Mouse (Mus musculus) liver, embryonic 14.5 days (tissue): ENCODE measurements around the gene Tmprss6. TPM values are rescaled to one million over a fixed set of nuclear protein-coding genes. Genes with fewer than 3 reads are reported as not detected.

Source experiments
- ATAC-seq: fragments of 200-750 bp; cut with Nextera tagmentation; 2 replicates; pipeline ENCODE4 v1.8.0; 2017; ENCODE audit warnings: moderate number of reproducible peaks, mild to moderate bottlenecking, moderate library complexity; ENCODE audit not compliant: insufficient read depth
- DNase-seq, 3 experiments: peaks; one replicate each; pipeline ENCODE4 v3.0.0-alpha.2; 2012 to 2013; ENCODE audit warnings: low read depth in 3 of 3, low spot score in 3 of 3
- H3K27ac ChIP-seq: fragments of 300-500 bp; sonication (generic); 2 replicates; pipeline ENCODE4 v1.5.1; 2014; ENCODE audit warnings: moderate library complexity, mild to moderate bottlenecking, control low read depth, inconsistent platforms
- H3K27me3 ChIP-seq: fragments of 300-500 bp; sonication (generic); 2 replicates; pipeline ENCODE4 v1.6.1; 2014; ENCODE audit warnings: mild to moderate bottlenecking, low read length, moderate library complexity; ENCODE audit not compliant: control insufficient read depth, insufficient read depth
- H3K36me3 ChIP-seq: fragments of 300-500 bp; sonication (generic); replicated peaks from 2 replicates; pipeline ENCODE4 v1.6.1; 2014; ENCODE audit warnings: low read depth; ENCODE audit not compliant: control insufficient read depth, insufficient read depth
- H3K4me1 ChIP-seq, 2 experiments: fragments of 200-500 bp in 1 of 2; fragments of 300-500 bp in 1 of 2; sonication (generic) in 1 of 2; replicated peaks; 2 replicates each; pipeline ENCODE4 v1.6.1; 2012 to 2014; ENCODE audit warnings: antibody characterized with exemption in 1 of 2, inconsistent platforms in 1 of 2, low read length in 1 of 2; ENCODE audit not compliant: control insufficient read depth in 2 of 2, insufficient read depth in 2 of 2
- H3K4me2 ChIP-seq: fragments of 300-500 bp; sonication (generic); 2 replicates; pipeline ENCODE4 v1.6.1; 2014; ENCODE audit warnings: low read depth, mild to moderate bottlenecking, control low read depth, moderate library complexity
- H3K4me3 ChIP-seq, 2 experiments: fragments of 200-500 bp in 1 of 2; fragments of 300-500 bp in 1 of 2; sonication (generic) in 1 of 2; 2 replicates each; pipeline ENCODE4 v1.5.1; 2012 to 2014; ENCODE audit warnings: low read depth in 2 of 2, low read length in 2 of 2, mild to moderate bottlenecking in 2 of 2, control low read depth in 1 of 2, inconsistent platforms in 1 of 2, moderate library complexity in 1 of 2; ENCODE audit not compliant: insufficient read depth in 1 of 2
- H3K9ac ChIP-seq: fragments of 300-500 bp; sonication (generic); replicated peaks from 2 replicates; pipeline ENCODE4 v1.6.1; 2014; ENCODE audit warnings: mild to moderate bottlenecking, control low read depth, moderate library complexity
- H3K9me3 ChIP-seq: fragments of 300-500 bp; sonication (generic); 2 replicates; pipeline ENCODE4 v1.6.1; 2016; ENCODE audit warnings: low read length, mixed read lengths; ENCODE audit not compliant: control insufficient read depth
- CTCF ChIP-seq: IDR thresholded peaks from 2 replicates; pipeline ENCODE4 v1.5.1; 2016; ENCODE audit warnings: antibody characterized with exemption, low read depth, control low read depth
- EP300 ChIP-seq: IDR thresholded peaks from 2 replicates; pipeline ENCODE4 v1.6.1; 2016; ENCODE audit warnings: antibody characterized with exemption, low read depth
- WGBS: fragments of 180-500 bp; shearing (Covaris S2); extraction: QIAGEN DNeasy Blood & Tissue Kit; methylation state at CpG from one replicate; pipeline ENCODE4 v1.1.7; 2014; ENCODE audit not compliant: insufficient replicate concordance; 5-methylcytosine and 5-hydroxymethylcytosine counted together
- polyA plus RNA-seq, 2 experiments: library from polyadenylated mRNA; depleted of rRNA in 1 of 2; stranded (reverse) in 1 of 2; unstranded in 1 of 2; fragments of >200 nt; fragmentation: Nextera tagmentation in 1 of 2; extraction: Ambion mirVana in 1 of 2; gene quantifications; 2 replicates each; pipeline versions ENCODE4 v1.2.1 to v1.2.3; 2012 to 2014

Gene Tmprss6
- polyA plus RNA-seq, 2 experiments: 9.8 to 11.9 TPM

DNA sequence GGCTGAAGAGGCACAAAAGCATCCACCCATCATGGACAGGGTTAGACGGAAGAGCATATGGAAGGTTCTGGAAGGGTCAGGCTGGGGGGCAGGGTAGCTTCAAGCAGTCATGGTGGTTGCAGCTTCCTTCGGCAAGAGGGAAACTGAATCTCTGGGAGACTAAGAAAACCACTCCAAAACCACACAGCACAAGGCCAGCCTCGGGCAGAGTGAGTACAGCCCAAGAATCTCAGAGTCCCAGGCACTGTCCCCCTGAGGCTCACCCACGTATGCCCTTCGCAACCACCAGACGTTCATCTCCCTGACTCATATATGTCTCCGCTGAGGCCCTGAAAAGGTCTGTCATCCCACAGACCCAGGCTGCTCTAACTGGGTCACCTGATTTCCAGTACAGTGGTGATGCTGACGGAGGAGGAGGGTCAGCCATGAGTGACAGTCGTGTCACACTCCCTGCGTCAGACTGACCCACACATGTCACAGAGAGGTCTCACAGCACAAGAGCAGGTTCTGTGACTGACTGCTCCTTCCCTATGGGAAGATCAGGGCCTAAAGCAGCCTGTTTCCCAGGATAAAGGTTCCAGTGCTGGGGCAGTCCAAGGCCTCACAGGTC, 25.1 kb upstream of the Tmprss6 start:
- 60% methylated on average over 10 of the region's 10 CpGs for WGBS

DNA sequence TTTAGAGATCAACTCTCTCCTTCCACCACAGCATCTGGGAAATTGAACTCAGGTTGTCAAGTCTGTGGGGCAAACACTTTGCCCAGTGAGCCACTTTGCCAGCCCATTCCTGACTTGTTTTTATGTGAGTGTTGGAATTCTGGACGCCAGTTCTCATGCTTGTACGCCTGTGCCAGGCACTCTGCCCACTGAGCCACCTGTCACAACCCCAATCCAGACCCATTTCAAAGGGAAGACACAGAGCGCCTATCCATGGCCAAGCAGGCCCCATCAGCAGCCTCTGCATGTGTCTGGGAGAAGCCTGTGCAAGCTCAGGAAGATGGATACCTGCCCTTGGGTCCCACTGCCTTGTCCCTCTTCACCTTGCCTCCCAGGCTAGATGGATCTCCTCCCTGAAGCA, 22.9 kb upstream of the Tmprss6 start:
- no peak overlapping the region for H3K9ac ChIP-seq
- ATAC-seq: no peak
- H3K4me2 ChIP-seq: no peak overlapping the region
- H3K4me1 ChIP-seq: peaks cover 0 to 4% of the 10 kb centered on the region in 2 experiments; a peak in 1 of 4 replicates
- no peak overlapping the region for H3K27ac ChIP-seq
- no peaks in the 10 kb centered on the region for H3K9me3 ChIP-seq
- WGBS: 49% methylated on average over 3 of the region's 3 CpGs
- TF ChIP-seq EP300 (no peak), CTCF (no peak)
- H3K27me3 ChIP-seq: no peaks in the 10 kb centered on the region
- no peak overlapping the region for H3K4me3 ChIP-seq
- no peaks in the 10 kb centered on the region for H3K36me3 ChIP-seq
- DNase-seq: no peak

More for the DNA sequence above, 25.1 kb upstream of the Tmprss6 start:
- H3K27me3 ChIP-seq: no peaks in the 10 kb centered on the region
- TF ChIP-seq EP300 (no peak), CTCF (no peak)
- H3K9me3 ChIP-seq: no peaks in the 10 kb centered on the region
- H3K9ac ChIP-seq: no peak overlapping the region
- no peak overlapping the region for H3K27ac ChIP-seq
- H3K36me3 ChIP-seq: no peaks in the 10 kb centered on the region
- H3K4me2 ChIP-seq: no peak overlapping the region
- peaks cover 0 to 4% of the 10 kb centered on the region in 2 experiments; a peak in 1 of 4 replicates for H3K4me1 ChIP-seq
- H3K4me3 ChIP-seq: no peak overlapping the region
- ATAC-seq (no peak), DNase-seq (no peak)

DNA sequence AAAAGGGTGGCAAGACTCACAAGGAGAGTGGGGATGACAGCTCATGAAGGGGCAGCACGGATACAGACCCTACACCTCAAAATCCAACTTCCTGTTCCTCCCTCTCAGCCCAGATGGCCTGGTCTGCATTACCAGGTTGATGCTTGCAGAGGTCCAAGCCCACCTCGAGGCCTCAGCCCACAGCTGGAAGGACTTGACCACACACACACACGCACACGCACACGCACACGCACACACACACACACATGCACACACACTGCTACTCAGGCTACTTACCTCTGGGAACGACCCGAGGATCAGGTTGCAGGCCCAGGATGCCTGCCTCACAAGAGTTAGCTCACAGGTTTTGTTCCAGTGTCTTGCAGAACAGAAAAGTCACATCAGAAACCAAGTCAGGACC, 21.5 kb upstream of the Tmprss6 start:
- 62% methylated on average over 8 of the region's 8 CpGs for WGBS
- Histone ChIP-seq H3K27ac (no peak overlapping the region), H3K4me1 (peaks cover 0 to 4% of the 10 kb centered on the region in 2 experiments; a peak in 1 of 4 replicates), H3K4me3 (no peak overlapping the region), H3K4me2 (no peak overlapping the region), H3K36me3 (no peaks in the 10 kb centered on the region), H3K9me3 (no peaks in the 10 kb centered on the region), H3K9ac (no peak overlapping the region), H3K27me3 (no peaks in the 10 kb centered on the region)
- TF ChIP-seq CTCF: no peak
- TF ChIP-seq EP300: no peak
- ATAC-seq: no peak
- DNase-seq: no peak

DNA sequence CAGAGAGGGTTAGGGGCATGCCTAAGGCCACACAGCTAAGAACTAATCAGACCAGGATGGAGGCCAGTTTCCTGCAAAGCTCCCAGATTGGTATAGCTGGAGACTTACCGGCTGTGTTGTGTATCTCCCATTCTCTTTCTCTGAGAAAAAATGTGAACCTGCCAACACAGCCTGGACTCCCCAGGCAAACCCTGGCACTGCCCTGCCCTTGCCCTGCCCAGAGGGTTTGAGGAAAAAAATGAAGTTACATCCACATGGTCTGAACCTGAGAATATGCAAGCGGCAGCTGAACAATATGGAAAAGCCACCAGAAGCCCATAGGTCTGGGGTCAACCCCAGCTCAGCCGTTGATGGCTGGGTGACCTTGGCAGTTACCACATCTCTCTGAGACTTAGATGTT, 20.8 kb upstream of the Tmprss6 start:
- DNase-seq (no peak), ATAC-seq (no peak)
- H3K4me1 ChIP-seq: peaks cover 0 to 4% of the 10 kb centered on the region in 2 experiments; a peak in 1 of 4 replicates
- H3K9me3 ChIP-seq: no peaks in the 10 kb centered on the region
- WGBS: 65% methylated on average over 3 of the region's 3 CpGs
- H3K27ac ChIP-seq: no peak overlapping the region
- TF ChIP-seq CTCF (no peak), EP300 (no peak)
- no peak overlapping the region for H3K4me3 ChIP-seq
- no peak overlapping the region for H3K4me2 ChIP-seq
- no peaks in the 10 kb centered on the region for H3K36me3 ChIP-seq
- no peaks in the 10 kb centered on the region for H3K27me3 ChIP-seq
- H3K9ac ChIP-seq: no peak overlapping the region

DNA sequence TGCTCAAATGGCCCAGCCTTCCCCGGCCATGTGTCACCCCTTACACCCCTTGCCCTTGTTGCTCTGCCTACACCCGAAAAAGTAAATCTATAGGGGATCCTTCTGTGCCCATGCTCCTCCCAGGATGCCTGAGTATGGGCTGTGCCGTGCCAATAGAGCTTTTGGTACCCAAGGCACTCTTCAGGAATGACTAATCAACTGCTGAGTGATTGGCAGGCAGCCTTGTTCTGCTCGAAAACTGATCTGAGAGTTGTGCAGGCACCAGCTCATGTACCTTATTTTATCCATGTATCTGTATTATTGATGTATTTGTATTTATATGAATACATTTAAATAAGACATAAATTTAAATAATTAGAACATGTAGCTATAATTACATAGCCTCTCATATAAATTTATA, 18.6 kb upstream of the Tmprss6 start:
- Histone ChIP-seq H3K36me3 (no peaks in the 10 kb centered on the region), H3K4me3 (no peak overlapping the region), H3K27ac (no peak overlapping the region), H3K27me3 (no peaks in the 10 kb centered on the region), H3K4me2 (no peak overlapping the region), H3K4me1 (0 out of 4 replicates have a peak, but pooled peaks cover 0 to 2% of the 10 kb centered on the region in 2 experiments), H3K9ac (no peak overlapping the region), H3K9me3 (no peaks in the 10 kb centered on the region)
- TF ChIP-seq EP300: no peak
- no peak for TF ChIP-seq CTCF
- ATAC-seq (no peak), DNase-seq (no peak)
- 36% methylated on average over 4 of the region's 4 CpGs for WGBS
